Mouse (Mus musculus): ENCODE results near the gene Eif2ak3. TPM values are rescaled to one million over a fixed set of nuclear protein-coding genes. Genes with fewer than 3 reads are reported as not detected.

Gene Eif2ak3
- polyA plus RNA-seq, 1 experiment from 2014 or later, result 10.2 TPM

- 6% methylated on average over 22 of the region's 22 CpGs for WGBS
- Histone ChIP-seq H3K9ac (replicated peaks; ENCODE audit: low read depth, low read length) (no peak overlapping the region), H3K9me3 (ENCODE audit: control insufficient read depth, low read depth, low read length) (no peaks in the 10 kb centered on the region), H3K4me2 (replicated peaks; ENCODE audit: low read depth, low read length) (peak overlapping the region; percentile 35), H3K4me3 (ENCODE audit: low read depth, low read length) (no peak overlapping the region), H3K36me3 (ENCODE audit: control insufficient read depth, insufficient read depth, low read length) (no peaks in the 10 kb centered on the region), H3K27ac (ENCODE audit: low read length) (no peak overlapping the region), H3K27me3 (ENCODE audit: control insufficient read depth, insufficient read depth, low read length) (no peaks in the 10 kb centered on the region), H3K4me1 (ENCODE audit: control insufficient read depth, insufficient read depth, low read length) (no peaks in the 10 kb centered on the region)
- ATAC-seq (ENCODE audit: insufficient number of reproducible peaks, insufficient read depth, low FRiP score, low read depth), result peak; percentile 56; the same call in 1 of the 2 replicates
Observed at GRCm38 (mm10) chr6:70921274-70922074, 77.2 kb downstream of the Eif2ak3 start.

- Histone ChIP-seq H3K27ac (ENCODE audit: low read length) (no peak overlapping the region), H3K27me3 (ENCODE audit: control insufficient read depth, insufficient read depth, low read length) (no peaks in the 10 kb centered on the region), H3K4me1 (ENCODE audit: control insufficient read depth, insufficient read depth, low read length) (no peaks in the 10 kb centered on the region), H3K4me3 (ENCODE audit: low read depth, low read length) (no peak overlapping the region), H3K9ac (replicated peaks; ENCODE audit: low read depth, low read length) (no peak overlapping the region), H3K9me3 (ENCODE audit: control insufficient read depth, low read depth, low read length) (no peaks in the 10 kb centered on the region), H3K4me2 (replicated peaks; ENCODE audit: low read depth, low read length) (no peak overlapping the region), H3K36me3 (ENCODE audit: control insufficient read depth, insufficient read depth, low read length) (no peaks in the 10 kb centered on the region)
- WGBS, result 95% methylated on average over 2 of the region's 2 CpGs
- ATAC-seq (ENCODE audit: insufficient number of reproducible peaks, insufficient read depth, low FRiP score, low read depth), result no peak
Observed at GRCm38 (mm10) chr6:70931801-70932200, 87.5 kb downstream of the Eif2ak3 start.

- H3K4me3 ChIP-seq (ENCODE audit: low read depth, low read length), result no peak overlapping the region
- H3K4me1 ChIP-seq (ENCODE audit: control insufficient read depth, insufficient read depth, low read length), result peaks cover 7% of the 10 kb centered on the region; the same call in 1 of the 2 replicates
- peaks cover 32% of the 10 kb centered on the region for H3K27me3 ChIP-seq (ENCODE audit: control insufficient read depth, insufficient read depth, low read length)
- H3K9me3 ChIP-seq (ENCODE audit: control insufficient read depth, low read depth, low read length), result no peaks in the 10 kb centered on the region
- H3K27ac ChIP-seq (ENCODE audit: low read length), result no peak overlapping the region
- 65% methylated on average over 7 of the region's 7 CpGs for WGBS
- H3K36me3 ChIP-seq (ENCODE audit: control insufficient read depth, insufficient read depth, low read length), result no peaks in the 10 kb centered on the region
- no peak for ATAC-seq (ENCODE audit: insufficient number of reproducible peaks, insufficient read depth, low FRiP score, low read depth)
- no peak overlapping the region for H3K4me2 ChIP-seq (replicated peaks; ENCODE audit: low read depth, low read length)
- no peak overlapping the region for H3K9ac ChIP-seq (replicated peaks; ENCODE audit: low read depth, low read length)
Observed at GRCm38 (mm10) chr6:70953274-70953673, 109.0 kb downstream of the Eif2ak3 start.

GRCm38 (mm10) chr6:70954040-70954439 is 109.7 kb downstream of the Eif2ak3 start:
- no peaks in the 10 kb centered on the region for H3K36me3 ChIP-seq (ENCODE audit: control insufficient read depth, insufficient read depth, low read length)
- H3K9me3 ChIP-seq (ENCODE audit: control insufficient read depth, low read depth, low read length), result no peaks in the 10 kb centered on the region
- no peak overlapping the region for H3K9ac ChIP-seq (replicated peaks; ENCODE audit: low read depth, low read length)
- no peak overlapping the region for H3K4me3 ChIP-seq (ENCODE audit: low read depth, low read length)
- ATAC-seq (ENCODE audit: insufficient number of reproducible peaks, insufficient read depth, low FRiP score, low read depth), result no peak
- H3K4me1 ChIP-seq (ENCODE audit: control insufficient read depth, insufficient read depth, low read length), result peaks cover 7% of the 10 kb centered on the region; the same call in 1 of the 2 replicates
- WGBS, result 12% methylated on average over 6 of the region's 6 CpGs
- peaks cover 39% of the 10 kb centered on the region for H3K27me3 ChIP-seq (ENCODE audit: control insufficient read depth, insufficient read depth, low read length)
- H3K27ac ChIP-seq (ENCODE audit: low read length), result no peak overlapping the region
- no peak overlapping the region for H3K4me2 ChIP-seq (replicated peaks; ENCODE audit: low read depth, low read length)

Other genes starting within 250 kb of the Eif2ak3 start
- 4.5 and 4.8 TPM in 2 replicates for gene Rpia, start 52.3 kb upstream of the Eif2ak3 start, polyA plus RNA-seq (2014; fragmentation: Nextera tagmentation; extraction: Ambion mirVana)
- gene Tex37, start 74.4 kb downstream of the Eif2ak3 start, polyA plus RNA-seq (2014; fragmentation: Nextera tagmentation; extraction: Ambion mirVana), result not detected in 2 replicates
- gene Foxi3, start 112.0 kb downstream of the Eif2ak3 start, polyA plus RNA-seq (2014; fragmentation: Nextera tagmentation; extraction: Ambion mirVana), result not detected in 2 replicates

Data from stomach, embryonic 14.5 days (tissue).